Mouse (Mus musculus) hindbrain, embryonic 16.5 days (tissue): ENCODE results near the gene Lrtm2. TPM values are rescaled to one million over a fixed set of nuclear protein-coding genes. Genes with fewer than 3 reads are reported as not detected.
A peak's percentile ranks its signal among the peaks of the same experiment; 100 is the strongest.
"Not testable (repeated sequence)": the region's sequence is repeated elsewhere in the genome, so short reads cannot be mapped to it uniquely, and the experiment has no call there.

Experiments used
- ATAC-seq: fragments of 200-750 bp; cut with Nextera tagmentation; 2 replicates; pipeline ENCODE4 v1.8.0; 2017; ENCODE audit warnings: moderate TSS enrichment, moderate library complexity
- H3K27ac ChIP-seq: fragments of 300-500 bp; sonication (generic); 2 replicates; pipeline ENCODE4 v1.5.1; 2014; ENCODE audit warnings: low read depth, mild to moderate bottlenecking, control low read depth, low read length, moderate library complexity
- H3K27me3 ChIP-seq: fragments of 300-500 bp; sonication (generic); replicated peaks from 2 replicates; pipeline ENCODE4 v1.6.1; 2014; ENCODE audit warnings: low read length; ENCODE audit not compliant: control insufficient read depth, insufficient read depth
- H3K36me3 ChIP-seq: fragments of 300-500 bp; sonication (generic); 2 replicates; pipeline ENCODE4 v1.6.1; 2014; ENCODE audit warnings: mild to moderate bottlenecking, low read length, moderate library complexity, mixed read lengths; ENCODE audit not compliant: control insufficient read depth, insufficient read depth
- H3K4me1 ChIP-seq: fragments of 300-500 bp; sonication (generic); 2 replicates; pipeline ENCODE4 v1.6.1; 2014; ENCODE audit warnings: low read depth, low read length; ENCODE audit not compliant: control insufficient read depth, insufficient read depth
- H3K4me2 ChIP-seq: fragments of 300-500 bp; sonication (generic); 2 replicates; pipeline ENCODE4 v1.6.1; 2014; ENCODE audit warnings: mild to moderate bottlenecking, low read length, control low read depth, moderate library complexity
- H3K4me3 ChIP-seq: fragments of 300-500 bp; sonication (generic); 2 replicates; pipeline ENCODE4 v1.5.1; 2014; ENCODE audit warnings: mild to moderate bottlenecking, low read length, control low read depth, moderate library complexity
- H3K9ac ChIP-seq: fragments of 300-500 bp; sonication (generic); 2 replicates; pipeline ENCODE4 v1.6.1; 2014; ENCODE audit warnings: low read depth, mild to moderate bottlenecking, control low read depth, low read length, moderate library complexity
- H3K9me3 ChIP-seq: fragments of 300-500 bp; sonication (generic); 2 replicates; pipeline ENCODE4 v1.6.1; 2014; ENCODE audit warnings: mild to moderate bottlenecking, low read length, moderate library complexity; ENCODE audit not compliant: control insufficient read depth
- WGBS: fragments of 180-500 bp; shearing (Covaris S2); extraction: QIAGEN DNeasy Blood & Tissue Kit; methylation state at CpG from one replicate; pipeline ENCODE4 v1.1.7; 2014; 5-methylcytosine and 5-hydroxymethylcytosine counted together
- polyA plus RNA-seq: library from polyadenylated mRNA; unstranded; fragments of >200 nt; fragmentation: Nextera tagmentation; extraction: Ambion mirVana; gene quantifications from 2 replicates; pipeline ENCODE4 v1.2.1, GENCODE M21; 2015

The Lrtm2 gene
- polyA plus RNA-seq, 1 experiment from 2014 or later = 17.7 TPM

GRCm38 (mm10) chr6:119360925-119361702, 30.5 kb upstream of the Lrtm2 start:
- Histone ChIP-seq H3K4me3 (no peak overlapping the region), H3K27ac (no peak overlapping the region), H3K4me1 (no peaks in the 10 kb centered on the region), H3K9ac (no peak overlapping the region), H3K9me3 (no peaks in the 10 kb centered on the region), H3K4me2 (no peak overlapping the region), H3K36me3 (peaks cover 18% of the 10 kb centered on the region), H3K27me3 (no peaks in the 10 kb centered on the region)
- ATAC-seq = no peak
- WGBS = 91% methylated on average over 3 of the region's 3 CpGs

- peaks cover 17% of the 10 kb centered on the region for H3K36me3 ChIP-seq
- not testable (repeated sequence) for H3K27me3 ChIP-seq, H3K9me3 ChIP-seq, H3K9ac ChIP-seq, H3K4me1 ChIP-seq, H3K4me2 ChIP-seq, ATAC-seq, H3K27ac ChIP-seq, H3K4me3 ChIP-seq
- WGBS = 92% methylated on average over 6 of the region's 6 CpGs
Measured at GRCm38 (mm10) chr6:119360250-119360649, 29.7 kb upstream of the Lrtm2 start.

DNA sequence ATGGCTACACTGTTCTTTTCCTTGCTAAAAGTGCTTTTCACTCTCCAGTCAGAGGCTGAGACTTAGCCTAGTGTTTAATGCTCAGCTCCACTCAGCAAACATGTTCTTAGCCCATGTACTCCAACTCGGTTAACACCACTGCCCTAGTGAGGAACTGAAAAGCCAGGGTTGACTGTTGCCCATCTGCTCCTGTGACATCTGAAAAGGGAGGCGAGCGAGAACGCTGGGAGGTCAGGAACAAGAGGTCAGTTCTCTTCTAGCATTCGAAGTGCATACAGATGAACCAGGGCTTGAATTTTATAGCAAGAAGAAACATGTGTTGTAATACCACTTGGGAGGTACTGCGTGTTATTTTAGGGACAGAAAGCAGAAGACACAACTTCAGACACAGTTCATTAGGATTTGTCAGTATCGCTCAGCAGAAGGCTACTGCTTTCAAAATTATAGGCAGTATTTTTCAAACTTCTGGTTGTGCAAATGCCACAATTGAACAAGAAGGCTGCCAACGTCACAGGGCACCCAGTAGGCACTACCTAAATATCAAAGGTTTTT, 27.5 kb upstream of the Lrtm2 start:
- Histone ChIP-seq H3K4me3 (no peak overlapping the region), H3K4me1 (no peaks in the 10 kb centered on the region), H3K27me3 (no peaks in the 10 kb centered on the region), H3K36me3 (peaks cover 15% of the 10 kb centered on the region), H3K9me3 (no peaks in the 10 kb centered on the region), H3K9ac (no peak overlapping the region), H3K4me2 (no peak overlapping the region), H3K27ac (no peak overlapping the region)
- WGBS = 83% methylated on average over 8 of the region's 8 CpGs
- no peak for ATAC-seq

DNA sequence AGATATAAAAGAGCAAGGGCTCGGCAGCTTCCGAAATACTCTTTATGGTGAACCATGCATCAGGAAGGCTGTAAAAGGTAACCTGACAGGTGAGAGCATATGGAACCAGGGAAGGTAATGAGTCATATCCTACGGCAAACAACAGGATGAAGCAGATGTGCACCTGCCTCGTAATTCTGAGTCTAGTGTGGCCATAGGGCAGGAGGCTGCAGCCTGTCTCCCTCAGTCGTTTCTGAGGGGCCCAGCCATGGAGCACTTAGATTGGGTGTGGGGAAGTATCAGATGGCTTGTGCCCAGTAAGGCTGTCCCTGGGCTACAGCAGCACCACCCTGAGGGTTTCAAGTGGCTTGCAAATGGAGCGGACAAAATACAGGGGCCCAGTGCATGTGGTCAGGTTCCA, 21.9 kb upstream of the Lrtm2 start:
- H3K36me3 ChIP-seq = peaks cover 9% of the 10 kb centered on the region
- H3K27ac ChIP-seq = no peak overlapping the region
- no peak overlapping the region for H3K4me2 ChIP-seq
- H3K27me3 ChIP-seq = no peaks in the 10 kb centered on the region
- 90% methylated on average over 6 of the region's 6 CpGs for WGBS
- no peak for ATAC-seq
- H3K9ac ChIP-seq = no peak overlapping the region
- H3K4me1 ChIP-seq = no peaks in the 10 kb centered on the region
- no peaks in the 10 kb centered on the region for H3K9me3 ChIP-seq
- no peak overlapping the region for H3K4me3 ChIP-seq

DNA sequence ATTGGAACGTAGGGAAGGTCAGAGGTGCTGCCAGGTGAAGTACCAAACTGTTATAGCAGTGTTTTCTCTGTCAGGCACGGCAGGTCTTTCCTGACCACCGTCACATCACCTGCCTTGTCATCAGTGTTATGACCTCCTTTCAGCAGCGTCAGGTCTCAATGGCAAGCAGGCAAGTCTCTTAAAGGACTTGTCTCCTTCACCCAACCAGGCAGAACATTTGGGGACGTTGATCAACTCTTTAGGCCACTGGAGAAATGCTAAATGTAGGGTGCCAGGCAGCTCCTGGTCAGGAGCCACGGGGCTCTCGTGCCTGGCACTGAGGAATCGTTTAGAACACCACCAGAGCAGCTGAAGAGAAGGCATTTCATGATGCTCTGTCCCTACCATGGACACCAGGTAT, 21.1 kb upstream of the Lrtm2 start:
- Histone ChIP-seq H3K4me3 (no peak overlapping the region), H3K9me3 (no peaks in the 10 kb centered on the region), H3K9ac (no peak overlapping the region), H3K36me3 (peaks cover 3% of the 10 kb centered on the region), H3K4me1 (no peaks in the 10 kb centered on the region), H3K27me3 (no peaks in the 10 kb centered on the region), H3K4me2 (no peak overlapping the region), H3K27ac (no peak overlapping the region)
- ATAC-seq = no peak
- 86% methylated on average over 8 of the region's 8 CpGs for WGBS

DNA sequence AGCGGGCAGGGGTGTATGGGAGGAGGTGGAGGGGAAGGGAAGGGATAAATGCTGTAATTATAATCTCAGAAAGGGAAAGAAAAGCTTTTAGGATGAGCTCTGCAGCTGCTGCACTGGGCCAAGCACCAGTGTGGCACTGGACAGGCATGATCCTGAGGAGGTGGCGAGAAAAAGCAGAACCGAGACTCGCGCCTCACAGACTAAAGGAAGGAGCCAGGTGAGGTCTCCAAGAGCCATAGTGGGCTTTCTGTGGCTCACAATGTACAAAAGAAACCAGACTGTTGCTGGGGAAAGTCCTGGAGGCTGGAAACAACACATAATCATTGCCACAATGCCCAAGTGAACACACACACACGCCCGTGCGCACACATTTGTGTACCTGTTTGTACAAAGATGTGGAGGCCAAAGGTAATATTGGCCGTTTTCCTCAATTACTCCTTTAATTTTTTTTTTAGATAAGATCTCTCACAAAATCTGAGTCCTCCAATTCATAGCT, 20.2 kb upstream of the Lrtm2 start:
- Histone ChIP-seq H3K9me3 (no peaks in the 10 kb centered on the region), H3K27me3 (no peaks in the 10 kb centered on the region), H3K36me3 (peaks cover 3% of the 10 kb centered on the region; the same call in 1 of the 2 replicates), H3K27ac (no peak overlapping the region), H3K9ac (no peak overlapping the region), H3K4me1 (no peaks in the 10 kb centered on the region), H3K4me2 (no peak overlapping the region), H3K4me3 (no peak overlapping the region)
- WGBS = 88% methylated on average over 9 of the region's 9 CpGs
- no peak for ATAC-seq

DNA sequence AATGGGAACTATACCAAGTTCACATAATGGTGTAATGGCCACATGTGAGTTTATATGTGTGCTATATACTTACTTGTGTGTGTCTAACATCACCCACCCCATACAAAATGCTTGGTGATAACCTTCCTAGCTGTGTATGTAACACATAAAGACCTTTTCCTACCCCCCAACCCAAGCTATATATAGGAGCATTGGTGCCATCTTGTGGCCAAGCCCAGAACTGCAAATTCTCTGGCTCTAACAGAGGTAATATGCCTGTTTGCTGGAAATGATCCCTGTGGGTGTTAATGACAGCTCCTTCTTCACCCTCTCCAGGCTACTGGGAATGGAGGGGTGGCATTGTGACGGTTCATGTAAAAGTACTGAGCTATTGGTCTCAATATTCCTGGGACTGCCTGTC, 17.7 kb upstream of the Lrtm2 start:
- H3K36me3 ChIP-seq = no peaks in the 10 kb centered on the region
- H3K4me2 ChIP-seq = no peak overlapping the region
- WGBS = 0% methylated on average over 1 of the region's 1 CpGs
- H3K27ac ChIP-seq = no peak overlapping the region
- no peaks in the 10 kb centered on the region for H3K4me1 ChIP-seq
- peak; percentile 80 for ATAC-seq
- no peaks in the 10 kb centered on the region for H3K27me3 ChIP-seq
- no peaks in the 10 kb centered on the region for H3K9me3 ChIP-seq
- H3K9ac ChIP-seq = no peak overlapping the region
- H3K4me3 ChIP-seq = no peak overlapping the region

- WGBS = 75% methylated on average over 5 of the region's 5 CpGs
- no peak overlapping the region for H3K27ac ChIP-seq
- no peak; the same call in 1 of the 2 replicates for ATAC-seq
- H3K9ac ChIP-seq = no peak overlapping the region
- H3K4me3 ChIP-seq = no peak overlapping the region
- no peak overlapping the region for H3K4me2 ChIP-seq
- no peaks in the 10 kb centered on the region for H3K9me3 ChIP-seq
- no peaks in the 10 kb centered on the region for H3K27me3 ChIP-seq
- H3K4me1 ChIP-seq = no peaks in the 10 kb centered on the region
- no peaks in the 10 kb centered on the region for H3K36me3 ChIP-seq
Measured at GRCm38 (mm10) chr6:119347813-119348212, 17.2 kb upstream of the Lrtm2 start.

GRCm38 (mm10) chr6:119346257-119346656, 15.7 kb upstream of the Lrtm2 start:
- H3K9ac ChIP-seq = peak overlapping the region; percentile 22; the same call in 1 of the 2 replicates
- no peaks in the 10 kb centered on the region for H3K27me3 ChIP-seq
- no peak overlapping the region for H3K27ac ChIP-seq
- H3K4me3 ChIP-seq = no peak overlapping the region
- H3K9me3 ChIP-seq = no peaks in the 10 kb centered on the region
- H3K4me1 ChIP-seq = no peaks in the 10 kb centered on the region; the same call in 1 of the 2 replicates
- WGBS = 66% methylated on average over 10 of the region's 10 CpGs
- H3K36me3 ChIP-seq = no peaks in the 10 kb centered on the region
- ATAC-seq = no peak
- no peak overlapping the region for H3K4me2 ChIP-seq
